ENCODE assay signal across 11 mouse cellular contexts in genomic region chr8:21981664-21982337, GRCm38 (mm10). TPM values are rescaled to one million over a fixed set of nuclear protein-coding genes. Genes with fewer than 3 reads are reported as not detected.
DNase-seq lines count a peak whose midpoint lies in the region; ATAC-seq and TF ChIP-seq lines count a peak whose summit lies in the region.
"Had no signal": no experiment of that assay in that cellular context is flagged by ENCODE, and none has a peak within 500 bp of the region (broad histone marks: within the 10 kb centered on the region; RNA-seq: fewer than 3 reads in every experiment).

No protein-coding gene starts in this region.

- 55% methylated on average over 8 of the region's 8 CpGs for WGBS in kidney, embryonic 16.5 days
- WGBS in forebrain, embryonic 16.5 days, result 61% methylated on average over 8 of the region's 8 CpGs

- no peak overlapping the region for H3K4me3 ChIP-seq in kidney, embryonic 16.5 days (ENCODE audit: low read length)
- no peak overlapping the region for H3K4me3 ChIP-seq in forebrain, embryonic 16.5 days (replicated peaks; ENCODE audit: low read length)
- H3K4me3 ChIP-seq: myocyte had no signal

- H3K9ac ChIP-seq in kidney, embryonic 16.5 days (replicated peaks; ENCODE audit: low read length), result no peak overlapping the region
- H3K9ac ChIP-seq in forebrain, embryonic 16.5 days (replicated peaks; ENCODE audit: low read depth, low read length), result no peak overlapping the region

- H3K4me2 ChIP-seq in kidney, embryonic 16.5 days (replicated peaks; ENCODE audit: low read depth, low read length), result no peak overlapping the region
- H3K4me2 ChIP-seq in forebrain, embryonic 16.5 days (ENCODE audit: low read length), result no peak overlapping the region

- in situ Hi-C loops in Patski (cut with MboI; ENCODE audit: low pct_unique_long_range_greater_than_20kb), result no loop called here

- H3K9me3 ChIP-seq in kidney, embryonic 16.5 days (ENCODE audit: low read length), result no peaks in the 10 kb centered on the region
- no peaks in the 10 kb centered on the region for H3K9me3 ChIP-seq in forebrain, embryonic 16.5 days (ENCODE audit: control insufficient read depth, low read length)

- H3K36me3 ChIP-seq in kidney, embryonic 16.5 days (ENCODE audit: insufficient read depth, low read length), result no peaks in the 10 kb centered on the region
- H3K36me3 ChIP-seq in forebrain, embryonic 16.5 days (ENCODE audit: control insufficient read depth, insufficient read depth), result no peaks in the 10 kb centered on the region

- no peaks in the 10 kb centered on the region for H3K4me1 ChIP-seq in kidney, embryonic 16.5 days (ENCODE audit: insufficient read depth, low read length)
- no peaks in the 10 kb centered on the region for H3K4me1 ChIP-seq in forebrain, embryonic 16.5 days (replicated peaks; ENCODE audit: control insufficient read depth, insufficient read depth, low read length)

- POLR2A ChIA-PET in Patski (lab: Charles Lee), result interaction anchor here (0.6 kb wide), 1 partner anchor 12 kb away, joined by 3 read pairs; no protein-coding TSS in a partner anchor

- peak; percentile 46 for TF ChIP-seq CTCF in Patski (IDR thresholded peaks at IDR 0.05)

- DNase-seq in kidney, adult 18-20 months, result peak; percentile 5
- no peak for DNase-seq in Patski (ENCODE audit: low read depth, low spot score)
- peak; percentile 43 to 68 for DNase-seq in left cerebral cortex, postnatal 25 days (ENCODE audit: low spot score in 2 of 2)
- DNase-seq in thymus, postnatal 10 days (ENCODE audit: low spot score in 2 of 2), result no peak
- DNase-seq in thymus, adult 18-20 months, result no peak
- no peak for DNase-seq in urinary bladder, postnatal 4 days (ENCODE audit: low spot score in 2 of 2)

- no peak overlapping the region for H3K27ac ChIP-seq in kidney, embryonic 16.5 days (ENCODE audit: low read length)
- no peak overlapping the region for H3K27ac ChIP-seq in forebrain, embryonic 16.5 days (ENCODE audit: low read length)

- CTCF ChIA-PET in Patski (lab: Charles Lee), result interaction anchor here (0.9 to 1.6 kb wide), 5 partner anchors 8 to 66 kb away, joined by 3 to 6 read pairs (median 3); no protein-coding TSS in a partner anchor

- no peaks in the 10 kb centered on the region for H3K27me3 ChIP-seq in kidney, embryonic 16.5 days (ENCODE audit: insufficient read depth, low read length)
- peaks cover 4% of the 10 kb centered on the region for H3K27me3 ChIP-seq in Patski
- H3K27me3 ChIP-seq in forebrain, embryonic 16.5 days (replicated peaks; ENCODE audit: control insufficient read depth, insufficient read depth, low read length), result no peaks in the 10 kb centered on the region

- ATAC-seq in kidney, embryonic 16.5 days (ENCODE audit: low FRiP score, low TSS enrichment), result no peak
- ATAC-seq in Patski, result no peak
- ATAC-seq in forebrain, embryonic 16.5 days, result peak; percentile 68

- intact Hi-C loops in left cerebral cortex, postnatal 25 days (cut with DNase I), result no loop called here

RNA-seq across cellular contexts. Expression of gene Ccdc70, which starts 12.2 kb away (rescaled TPM):
- not detected in 2 replicates for polyA plus RNA-seq in kidney, embryonic 16.5 days (2015; fragmentation: Nextera tagmentation; extraction: Ambion mirVana)
- not detected for polyA plus RNA-seq in Patski (2021)
- polyA plus RNA-seq in forebrain, embryonic 16.5 days (2015; fragmentation: Nextera tagmentation; extraction: Ambion mirVana), result not detected in 2 replicates
- not detected for total RNA-seq in left cerebral cortex, postnatal 25 days (2021)
- total RNA-seq: adrenal gland, postnatal 36 days; hematopoietic stem cell, adult 5-6 weeks had no signal
- polyA plus RNA-seq: myocyte had no signal

RNA-seq across cellular contexts. Expression of gene Fam90a1a, which starts 23.3 kb away (rescaled TPM):
- polyA plus RNA-seq in kidney, embryonic 16.5 days (2015; fragmentation: Nextera tagmentation; extraction: Ambion mirVana), result not detected in 2 replicates
- not detected for polyA plus RNA-seq in Patski (2021)
- not detected in 2 replicates for polyA plus RNA-seq in forebrain, embryonic 16.5 days (2015; fragmentation: Nextera tagmentation; extraction: Ambion mirVana)
- not detected for total RNA-seq in left cerebral cortex, postnatal 25 days (2021)
- total RNA-seq: adrenal gland, postnatal 36 days; hematopoietic stem cell, adult 5-6 weeks had no signal
- polyA plus RNA-seq: myocyte had no signal

RNA-seq across cellular contexts. Expression of gene Defb13, which starts 35.2 kb away (rescaled TPM):
- polyA plus RNA-seq in kidney, embryonic 16.5 days (2015; fragmentation: Nextera tagmentation; extraction: Ambion mirVana), result not detected in 2 replicates
- not detected for polyA plus RNA-seq in Patski (2021)
- not detected in 2 replicates for polyA plus RNA-seq in forebrain, embryonic 16.5 days (2015; fragmentation: Nextera tagmentation; extraction: Ambion mirVana)
- total RNA-seq in left cerebral cortex, postnatal 25 days (2021), result not detected
- total RNA-seq: adrenal gland, postnatal 36 days; hematopoietic stem cell, adult 5-6 weeks had no signal
- polyA plus RNA-seq: myocyte had no signal

RNA-seq across cellular contexts. Expression of gene Defb35, which starts 43.6 kb away (rescaled TPM):
- polyA plus RNA-seq in kidney, embryonic 16.5 days (2015; fragmentation: Nextera tagmentation; extraction: Ambion mirVana), result not detected in 2 replicates
- not detected for polyA plus RNA-seq in Patski (2021)
- not detected in 2 replicates for polyA plus RNA-seq in forebrain, embryonic 16.5 days (2015; fragmentation: Nextera tagmentation; extraction: Ambion mirVana)
- not detected for total RNA-seq in left cerebral cortex, postnatal 25 days (2021)
- total RNA-seq: adrenal gland, postnatal 36 days; hematopoietic stem cell, adult 5-6 weeks had no signal
- polyA plus RNA-seq: myocyte had no signal

RNA-seq across cellular contexts. Expression of gene Defb15, which starts 49.3 kb away (rescaled TPM):
- not detected in 2 replicates for polyA plus RNA-seq in kidney, embryonic 16.5 days (2015; fragmentation: Nextera tagmentation; extraction: Ambion mirVana)
- polyA plus RNA-seq in Patski (2021), result not detected
- polyA plus RNA-seq in forebrain, embryonic 16.5 days (2015; fragmentation: Nextera tagmentation; extraction: Ambion mirVana), result not detected in 2 replicates
- not detected for total RNA-seq in left cerebral cortex, postnatal 25 days (2021)
- total RNA-seq: adrenal gland, postnatal 36 days; hematopoietic stem cell, adult 5-6 weeks had no signal
- polyA plus RNA-seq: myocyte had no signal

Comparison
In these comparisons a context has a peak if more than half of its experiments do, and no peak if none do; other contexts are left out.
1. DNase-seq: peak in kidney, adult 18-20 months (single experiment) and left cerebral cortex, postnatal 25 days (2 of 2); none in Patski (single experiment), thymus, postnatal 10 days (0 of 2), thymus, adult 18-20 months (0 of 2) and urinary bladder, postnatal 4 days (0 of 2).